Mouse (Mus musculus) small intestine, adult 2 months (tissue): ENCODE measurements around the gene Hnrnpab. TPM values are rescaled to one million over a fixed set of nuclear protein-coding genes. Genes with fewer than 3 reads are reported as not detected.
"Not testable (repeated sequence)": the region's sequence is repeated elsewhere in the genome, so short reads cannot be mapped to it uniquely, and the experiment has no call there.

Experiments
- H3K27ac ChIP-seq: fragments of 200-500 bp; 2 replicates; pipeline ENCODE4 v1.5.1; 2012; ENCODE audit warnings: low read depth, low read length, control low read depth, inconsistent platforms; ENCODE audit not compliant: insufficient read depth
- H3K27me3 ChIP-seq: fragments of 200-500 bp; 2 replicates; pipeline ENCODE4 v1.6.1; 2012; ENCODE audit warnings: mild to moderate bottlenecking, moderate library complexity, low read length, inconsistent platforms; ENCODE audit not compliant: control insufficient read depth, insufficient read depth
- H3K36me3 ChIP-seq: fragments of 200-500 bp; 2 replicates; pipeline ENCODE4 v1.6.1; 2012; ENCODE audit warnings: mild to moderate bottlenecking, low read length, control low read depth, inconsistent platforms; ENCODE audit not compliant: control insufficient read depth, insufficient read depth
- H3K4me1 ChIP-seq: fragments of 200-500 bp; 2 replicates; pipeline ENCODE4 v1.6.1; 2012; ENCODE audit warnings: low read length, inconsistent platforms, mixed read lengths; ENCODE audit not compliant: control insufficient read depth, insufficient read depth, insufficient read length
- H3K4me3 ChIP-seq: fragments of 200-500 bp; 2 replicates; pipeline ENCODE4 v1.5.1; 2012; ENCODE audit warnings: low read depth, mild to moderate bottlenecking, control low read depth, inconsistent platforms, low read length, moderate library complexity
- CTCF ChIP-seq: fragments of 200-500 bp; IDR thresholded peaks from 2 replicates; pipeline ENCODE4 v1.5.1; 2012; ENCODE audit warnings: low read depth, mild to moderate bottlenecking, control low read depth, inconsistent platforms, low read length, moderate library complexity, mixed read lengths; ENCODE audit not compliant: insufficient replicate concordance, insufficient read length; ENCODE audit errors: extremely low read depth
- POLR2A ChIP-seq: fragments of 200-500 bp; IDR thresholded peaks from 2 replicates; pipeline ENCODE4 v1.6.1; 2012; ENCODE audit warnings: low read depth, mild to moderate bottlenecking, control low read depth, inconsistent platforms, low read length, moderate library complexity
- WGBS: fragments of 180-500 bp; shearing (Covaris S2); methylation state at CpG from one replicate; pipeline ENCODE4 v1.1.7; 2018; 5-methylcytosine and 5-hydroxymethylcytosine counted together
- polyA plus RNA-seq: library from polyadenylated mRNA; depleted of rRNA; stranded (reverse); fragments of >200 nt; gene quantifications from 2 replicates; pipeline ENCODE4 v1.2.3, GENCODE M21; 2012

Hnrnpab gene
- polyA plus RNA-seq, 1 experiment: 428 TPM

- 69% methylated on average over 5 of the region's 5 CpGs for WGBS
- Histone ChIP-seq H3K4me3 (no peak overlapping the region), H3K27ac (no peak overlapping the region), H3K4me1 (0 out of 2 replicates have a peak, but pooled peaks cover 3% of the 10 kb centered on the region), H3K36me3 (peaks cover 60% of the 10 kb centered on the region), H3K27me3 (no peaks in the 10 kb centered on the region)
- TF ChIP-seq CTCF (no peak), POLR2A (no peak)
Observed at GRCm38 (mm10) chr11:51625187-51625820, 18.7 kb upstream of the Hnrnpab start.

GRCm38 (mm10) chr11:51622971-51623491, 16.4 kb upstream of the Hnrnpab start:
- Histone ChIP-seq H3K4me1 (peaks cover 5% of the 10 kb centered on the region; the same call in 1 of the 2 replicates), H3K27me3 (no peaks in the 10 kb centered on the region), H3K27ac (no peak overlapping the region), H3K36me3 (peaks cover 53% of the 10 kb centered on the region), H3K4me3 (no peak overlapping the region)
- 72% methylated on average over 7 of the region's 7 CpGs for WGBS
- TF ChIP-seq POLR2A: no peak
- TF ChIP-seq CTCF: no peak

- 83% methylated on average over 2 of the region's 2 CpGs for WGBS
- TF ChIP-seq POLR2A: no peak
- TF ChIP-seq CTCF: no peak
- Histone ChIP-seq H3K27me3 (no peaks in the 10 kb centered on the region), H3K4me3 (no peak overlapping the region), H3K36me3 (peaks cover 40% of the 10 kb centered on the region), H3K27ac (no peak overlapping the region), H3K4me1 (peaks cover 5% of the 10 kb centered on the region; the same call in 1 of the 2 replicates)
Observed at GRCm38 (mm10) chr11:51621776-51622175, 15.1 kb upstream of the Hnrnpab start.

- H3K27me3 ChIP-seq: no peaks in the 10 kb centered on the region
- peaks cover 7% of the 10 kb centered on the region; the same call in 1 of the 2 replicates for H3K4me1 ChIP-seq
- under 1% methylated on average over 11 of the region's 11 CpGs for WGBS
- TF ChIP-seq CTCF (no peak), POLR2A (no peak)
- peaks cover 28% of the 10 kb centered on the region for H3K36me3 ChIP-seq
- no peak overlapping the region for H3K27ac ChIP-seq
- peak overlapping the region; percentile 77 for H3K4me3 ChIP-seq
Observed at GRCm38 (mm10) chr11:51620084-51620483, 13.4 kb upstream of the Hnrnpab start.

- Histone ChIP-seq H3K4me1 (peaks cover 12% of the 10 kb centered on the region), H3K27ac (peak within 1 kb of the TSS; percentile 40), H3K27me3 (no peaks in the 10 kb centered on the region), H3K4me3 (peak within 1 kb of the TSS; percentile 77), H3K36me3 (peaks cover 22% of the 10 kb centered on the region)
- TF ChIP-seq CTCF (no peak), POLR2A (no peak; the same call in 1 of the 2 replicates)
- WGBS: under 1% methylated on average over 51 of the region's 51 CpGs
Observed at GRCm38 (mm10) chr11:51619409-51620060, 12.9 kb upstream of the Hnrnpab start, which contains the start of gene Nhp2. Gene Nhp2, plus strand, starts transcription at chr11:51619735.

GRCm38 (mm10) chr11:51618894-51619408, 12.3 kb upstream of the Hnrnpab start:
- 32% methylated on average over 8 of the region's 8 CpGs for WGBS
- TF ChIP-seq CTCF: no peak
- no peak for TF ChIP-seq POLR2A
- Histone ChIP-seq H3K4me1 (peaks cover 14% of the 10 kb centered on the region), H3K27me3 (no peaks in the 10 kb centered on the region), H3K36me3 (peaks cover 16% of the 10 kb centered on the region), H3K27ac (peak overlapping the region; percentile 40), H3K4me3 (peak overlapping the region; percentile 77)

- Histone ChIP-seq H3K4me3 (no peak overlapping the region), H3K36me3 (peaks cover 4% of the 10 kb centered on the region; the same call in 1 of the 2 replicates), H3K27ac (no peak overlapping the region), H3K27me3 (no peaks in the 10 kb centered on the region), H3K4me1 (peaks cover 14% of the 10 kb centered on the region)
- WGBS: 0% methylated on average over 4 of the region's 4 CpGs
- TF ChIP-seq POLR2A: no peak
- TF ChIP-seq CTCF: peak; percentile 90; the same call in 1 of the 2 replicates
Observed at GRCm38 (mm10) chr11:51617693-51618092, 11.0 kb upstream of the Hnrnpab start.

GRCm38 (mm10) chr11:51616113-51616512, 9.5 kb upstream of the Hnrnpab start:
- H3K27ac ChIP-seq: peak overlapping the region; percentile 23
- 77% methylated on average over 7 of the region's 7 CpGs for WGBS
- H3K4me3 ChIP-seq: not testable (repeated sequence)

More at GRCm38 (mm10) chr11:51616113-51616512, 9.5 kb upstream of the Hnrnpab start:
- H3K4me1 ChIP-seq: peaks cover 14% of the 10 kb centered on the region
- H3K36me3 ChIP-seq, H3K27me3 ChIP-seq: not testable (repeated sequence)
